Mouse (Mus musculus) cerebellum, adult 11-12 months (tissue): ENCODE measurements around the gene Slc35g2.
A peak's percentile ranks its signal among the peaks of the same experiment; 100 is the strongest.

Experiments
- DNase-seq: peaks from one replicate; pipeline ENCODE4 v3.0.0; 2022

Gene Slc35g2

GRCm38 (mm10) chr9:100570626-100571233 is at the start of gene Slc35g2:
Gene Slc35g2, minus strand, starts transcription at chr9:100571090.
- peak; percentile 79 for DNase-seq

DNA sequence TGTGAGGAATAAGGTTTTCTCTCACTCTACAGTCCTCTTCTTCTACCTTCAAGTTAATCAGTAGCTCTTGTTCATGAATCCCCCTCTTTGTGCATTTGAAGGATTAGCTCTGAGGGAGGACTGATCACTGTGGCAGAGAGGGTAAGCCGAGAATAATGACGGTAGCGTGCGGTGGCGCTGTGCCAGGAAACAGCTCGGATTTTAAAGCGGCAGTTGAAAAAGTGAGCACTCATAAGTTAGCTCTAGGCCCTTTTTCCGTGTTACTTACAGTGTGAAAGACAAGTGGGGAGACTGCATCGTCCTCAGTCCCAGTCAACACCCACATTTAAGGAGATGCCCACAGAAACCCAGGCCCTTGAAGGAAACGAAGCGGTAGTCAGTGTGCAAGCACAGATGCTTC is 46.1 kb upstream of the Slc35g2 start:
- DNase-seq = peak; percentile 18

GRCm38 (mm10) chr9:100613501-100614071 is 42.7 kb upstream of the Slc35g2 start:
- DNase-seq = no peak

DNA sequence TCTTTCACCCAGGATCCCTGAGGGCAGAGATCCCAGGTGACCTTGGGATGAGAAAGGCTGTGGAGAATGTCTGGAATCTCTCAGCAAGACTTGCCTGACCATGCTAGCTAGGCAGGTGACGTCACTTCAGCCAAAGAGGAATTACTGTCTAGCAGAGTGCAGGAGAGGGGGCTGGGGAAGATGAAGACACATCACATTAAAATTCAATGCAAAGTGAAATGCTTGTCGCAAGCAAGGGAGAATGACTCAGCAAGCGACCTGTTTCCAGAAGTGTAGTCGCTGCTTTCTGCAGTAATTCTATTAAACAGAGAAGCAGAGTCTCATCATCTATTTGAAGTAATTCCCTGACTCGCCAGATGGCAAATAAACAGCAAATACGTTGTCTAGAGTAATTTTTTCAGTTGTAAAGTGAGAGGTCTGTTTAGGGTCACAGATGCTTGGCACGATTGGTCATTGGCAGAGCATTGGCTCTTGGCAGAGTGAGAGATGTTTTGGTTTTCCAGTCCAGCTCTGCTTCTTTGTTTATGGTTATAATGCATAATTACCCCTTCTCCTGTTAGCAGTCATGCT is 35.2 kb upstream of the Slc35g2 start:
- DNase-seq = no peak

DNA sequence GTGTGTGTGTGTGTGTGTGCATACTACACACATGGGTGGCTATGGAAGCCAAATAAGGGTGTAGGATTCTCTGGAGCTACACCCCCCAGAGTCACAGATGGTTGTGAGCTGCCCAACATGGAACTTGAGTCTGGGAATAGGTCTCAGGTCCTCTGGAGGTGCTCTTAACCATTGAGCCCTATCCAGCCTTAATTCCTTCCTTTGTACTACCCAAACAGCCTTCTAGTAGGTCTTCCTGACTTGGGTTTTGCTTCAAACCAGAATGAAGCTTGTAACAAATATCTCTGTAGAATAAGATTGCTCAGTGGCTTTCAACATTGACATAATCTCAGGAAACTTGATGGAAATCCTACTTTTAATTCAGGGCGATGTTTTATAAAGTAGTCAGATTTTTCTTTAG is 34.6 kb upstream of the Slc35g2 start:
- no peak for DNase-seq

DNA sequence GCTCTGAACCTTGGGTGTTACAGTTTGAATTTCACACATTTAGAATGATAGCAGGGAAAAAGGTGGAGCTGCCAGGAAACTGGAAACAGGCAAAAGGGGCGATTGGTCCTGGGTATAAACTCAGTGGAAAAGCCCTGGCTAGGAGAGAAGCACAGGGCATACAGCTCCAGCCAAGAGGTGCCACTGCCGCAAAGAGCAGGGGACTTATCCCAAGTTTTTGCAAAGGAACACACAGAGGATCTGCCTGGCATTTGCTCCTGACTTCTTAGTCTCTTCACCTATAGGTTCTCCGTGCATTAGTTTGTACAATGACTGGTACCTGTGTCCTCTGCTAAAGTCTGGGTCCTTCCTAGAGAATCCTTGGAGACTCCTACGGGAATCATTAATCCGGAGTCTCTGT is 32.3 kb upstream of the Slc35g2 start:
- no peak for DNase-seq

DNA sequence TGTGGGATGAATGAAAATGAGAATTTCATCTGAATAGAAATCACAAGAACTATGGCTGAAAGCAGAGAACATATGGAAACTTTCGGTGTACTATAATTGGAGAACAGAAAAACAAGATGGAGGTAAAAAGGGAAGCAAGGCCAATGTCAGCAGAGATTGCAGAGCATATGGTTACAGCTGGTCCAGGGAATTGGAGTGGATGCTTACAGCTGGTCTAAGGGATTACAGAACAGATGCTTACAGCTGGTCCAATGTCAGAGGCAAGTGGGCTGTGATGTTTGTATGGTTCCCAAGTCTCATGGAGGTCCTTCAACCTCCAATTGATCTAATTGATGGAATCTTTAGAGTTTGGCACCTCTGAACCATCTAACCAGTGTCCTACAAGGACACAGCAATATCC is 31.2 kb upstream of the Slc35g2 start:
- no peak for DNase-seq

DNA sequence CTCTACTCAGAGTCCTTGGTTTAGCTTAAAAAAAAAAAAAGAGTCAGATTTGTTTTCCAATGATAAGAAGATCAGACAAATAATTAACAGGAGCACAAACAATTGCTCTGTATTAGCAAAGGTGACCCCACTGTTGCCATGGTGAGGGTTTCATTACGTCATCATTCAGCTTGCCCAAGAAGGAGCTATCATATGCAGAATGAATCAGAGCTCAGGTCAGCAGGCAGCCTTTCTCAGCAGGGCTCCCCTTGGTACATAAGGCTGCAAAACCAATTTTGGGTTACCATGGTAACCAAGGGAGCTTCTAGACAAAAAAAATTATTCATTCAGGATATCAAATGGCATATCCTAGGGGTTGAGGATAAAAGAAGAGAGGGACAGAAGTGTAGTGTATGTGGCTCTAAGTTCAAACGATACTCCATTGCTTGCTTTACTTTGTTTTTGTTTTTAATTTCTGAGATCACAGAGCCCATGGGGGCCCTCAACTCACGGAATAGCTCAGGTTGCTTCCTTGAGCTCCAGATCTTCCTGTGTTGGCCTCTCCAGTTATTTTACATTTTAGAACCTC is 29.0 kb upstream of the Slc35g2 start:
- DNase-seq = no peak

DNA sequence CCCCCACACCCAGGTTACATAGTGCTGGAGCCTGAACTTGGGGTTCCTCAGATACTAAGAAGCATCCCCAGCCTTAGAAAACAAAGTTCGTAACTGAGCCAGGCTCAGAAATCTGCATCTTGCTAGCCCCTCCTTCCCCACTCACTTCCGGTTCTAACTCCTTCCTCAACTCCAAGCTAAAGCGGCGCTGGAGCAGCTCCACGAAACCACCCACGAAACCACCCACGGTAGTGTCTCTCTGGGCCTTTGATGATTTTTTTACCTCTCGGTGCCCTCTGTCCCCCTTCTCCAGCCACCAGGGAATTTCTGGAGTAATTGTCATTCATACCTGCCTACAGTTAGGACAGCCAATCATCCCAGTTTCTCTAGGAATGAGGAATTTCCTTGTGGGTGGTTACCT is 26.7 kb upstream of the Slc35g2 start, which contains the start of gene Stag1:
TSS of gene Stag1 (plus strand) at position 253 of the 400 bp plus-strand sequence.
- DNase-seq = no peak

GRCm38 (mm10) chr9:100596317-100596716 is 25.4 kb upstream of the Slc35g2 start:
- DNase-seq = no peak

- DNase-seq = no peak
Observed at GRCm38 (mm10) chr9:100590462-100590861, 19.6 kb upstream of the Slc35g2 start.

DNA sequence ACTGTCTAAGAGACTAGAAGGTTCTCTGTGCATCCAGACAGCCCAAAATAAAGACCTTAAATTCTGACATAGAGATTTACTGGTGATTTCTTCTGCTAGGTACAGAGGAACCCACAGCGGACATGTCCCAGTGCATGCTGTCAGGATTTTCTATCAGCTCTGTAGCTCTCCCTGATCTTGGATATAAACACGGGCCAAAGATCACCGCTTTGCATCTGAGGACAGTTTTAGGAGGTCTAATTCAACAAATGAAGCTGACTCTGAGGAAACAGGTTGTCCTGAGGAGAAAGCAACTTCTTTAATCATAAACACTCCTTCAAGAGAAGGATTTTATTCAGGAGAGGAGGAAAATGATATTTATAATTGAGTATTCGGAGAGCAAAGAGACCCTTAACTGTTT is 13.1 kb upstream of the Slc35g2 start:
- DNase-seq = no peak

- DNase-seq = no peak
Observed at GRCm38 (mm10) chr9:100582883-100583575, 12.1 kb upstream of the Slc35g2 start.

- peak; percentile 80 for DNase-seq
Observed at GRCm38 (mm10) chr9:100581543-100582492, 10.9 kb upstream of the Slc35g2 start.

- DNase-seq = peak; percentile 9
Observed at GRCm38 (mm10) chr9:100580196-100580740, 9.4 kb upstream of the Slc35g2 start.

DNA sequence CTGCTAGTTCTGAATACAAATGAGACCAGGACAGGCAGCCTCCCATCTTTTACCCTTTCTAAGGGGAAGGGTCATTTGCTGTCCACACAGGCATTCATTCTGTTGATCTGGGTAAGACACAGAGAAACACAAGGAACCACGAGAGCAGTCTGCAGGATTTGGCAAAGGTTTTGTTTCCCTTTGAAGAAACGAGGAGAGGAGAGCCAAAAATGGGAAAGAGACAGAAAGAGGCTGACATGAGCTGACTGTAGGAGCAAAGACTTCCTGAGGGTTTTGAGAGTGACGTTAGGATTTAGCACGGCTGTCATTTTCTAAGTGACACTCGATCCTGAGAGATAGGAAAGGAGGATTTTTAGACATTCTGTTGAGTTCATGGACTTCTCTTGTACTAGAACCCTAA is 3.1 kb upstream of the Slc35g2 start:
- no peak for DNase-seq

GRCm38 (mm10) chr9:100573300-100573699 is 2.4 kb upstream of the Slc35g2 start:
- DNase-seq = peak; percentile 12

DNA sequence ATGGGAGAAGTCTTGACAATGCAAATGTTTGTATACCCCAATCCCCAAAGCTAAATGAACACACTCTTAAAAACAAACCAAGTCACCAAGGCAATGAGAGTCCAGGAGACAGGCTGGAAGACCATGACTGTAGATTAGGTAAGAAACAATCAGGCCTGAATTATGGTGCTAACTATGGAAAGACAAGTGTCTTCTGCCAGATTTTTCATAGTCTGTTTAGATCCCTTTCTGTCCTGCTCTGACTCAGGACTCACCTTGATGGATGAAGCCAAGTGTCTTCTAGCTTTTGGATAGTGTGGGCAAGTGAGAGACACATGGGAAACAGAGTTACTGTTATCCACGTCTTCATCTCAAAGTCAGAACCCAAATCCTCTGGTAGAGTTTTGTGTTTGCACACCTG is 621 bp upstream of the Slc35g2 start:
- DNase-seq = peak; percentile 17

DNA sequence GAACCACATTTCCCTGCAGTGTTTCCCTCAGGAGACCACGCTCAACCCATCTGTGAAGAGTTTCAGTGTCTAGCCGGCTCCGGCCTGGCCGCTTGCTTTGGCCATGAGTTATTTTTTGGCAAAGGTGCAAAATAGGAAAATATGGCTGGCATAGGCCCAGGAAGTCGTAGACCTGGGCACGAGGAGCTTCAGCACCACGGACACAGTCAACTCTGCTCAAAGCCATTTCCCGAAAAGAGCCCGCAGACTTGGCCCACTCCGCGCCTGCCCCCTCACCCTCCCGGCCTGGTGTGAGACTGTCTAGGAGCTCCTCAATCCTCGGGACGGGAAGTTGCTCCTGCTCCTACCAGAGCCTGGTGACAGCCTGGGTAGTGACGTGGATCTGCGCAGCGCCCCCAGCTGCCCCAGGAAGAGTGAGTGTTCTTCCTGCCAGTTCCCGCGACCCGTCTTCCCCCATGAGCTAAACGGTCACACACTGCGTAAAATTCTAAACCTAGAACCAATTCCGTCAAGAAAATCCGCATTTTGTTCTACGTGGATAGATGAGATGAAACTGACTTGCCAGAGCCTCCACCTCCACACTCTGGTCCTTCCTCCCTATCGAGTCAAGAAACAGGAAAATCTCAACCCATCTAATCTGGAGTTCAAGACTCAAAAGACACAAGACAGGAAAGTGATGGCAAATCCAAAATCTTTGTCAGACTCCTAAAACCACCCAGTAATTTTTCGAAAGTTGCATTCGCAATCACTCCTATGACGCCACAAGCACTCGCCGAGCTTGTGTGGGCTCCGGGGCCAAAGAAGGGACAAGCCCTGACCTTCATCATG is 878 bp downstream of the Slc35g2 start:
- peak; percentile 88 for DNase-seq

GRCm38 (mm10) chr9:100560251-100560890 is 10.5 kb downstream of the Slc35g2 start:
- peak; percentile 73 for DNase-seq

DNA sequence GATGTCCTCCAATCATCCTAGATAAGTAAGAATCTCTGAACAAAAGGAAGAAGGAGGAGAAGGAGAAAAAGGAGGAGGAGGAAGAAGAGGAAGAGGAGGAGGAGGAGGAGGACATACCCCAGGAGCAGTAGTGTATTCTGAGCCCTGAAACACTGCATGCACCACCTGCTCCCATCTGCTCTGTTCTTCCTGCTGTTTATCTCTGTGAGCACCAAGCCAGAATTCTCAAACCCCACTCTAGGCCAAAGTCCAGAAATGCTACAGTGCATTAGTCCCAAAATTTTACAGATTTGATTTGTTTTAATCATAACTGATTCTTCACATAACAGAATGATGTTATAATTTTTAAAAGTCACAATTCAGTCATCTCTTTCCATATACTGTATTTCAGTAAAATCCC is 11.9 kb downstream of the Slc35g2 start:
- peak; percentile 72 for DNase-seq
